Mouse (Mus musculus) heart, postnatal 0 days (tissue): ENCODE measurements around the gene Fam83g.

Source experiments
- CTCF ChIP-seq: IDR thresholded peaks from 2 replicates; pipeline ENCODE4 v1.5.1; 2016; ENCODE audit warnings: antibody characterized with exemption, control low read depth, low read depth
- EP300 ChIP-seq: IDR thresholded peaks from 2 replicates; pipeline ENCODE4 v1.6.1; 2016; ENCODE audit warnings: antibody characterized with exemption, low read depth

DNA sequence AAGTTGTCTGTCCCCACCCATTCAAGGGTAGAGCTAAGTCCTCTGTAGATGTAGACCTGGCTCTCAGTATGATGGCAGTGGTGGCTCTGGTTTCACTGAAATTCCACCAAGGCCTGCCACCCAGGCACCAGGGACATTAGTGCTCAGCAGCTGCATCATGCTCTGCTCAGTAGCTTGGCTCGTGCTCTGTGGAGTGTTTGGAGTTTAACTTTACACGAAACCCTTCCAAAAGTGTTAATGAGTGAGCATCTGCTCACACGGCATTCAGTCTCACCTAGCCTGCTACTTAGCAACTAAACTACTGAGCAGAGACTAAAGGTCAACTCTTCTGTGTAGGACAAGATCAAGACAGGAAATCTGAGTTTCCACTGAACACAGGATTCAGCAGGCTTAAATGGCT, 36.7 kb downstream of the Fam83g start, which contains the start of gene Slc5a10:
- TF ChIP-seq CTCF (no peak), EP300 (no peak)
